Comparison of ENCODE assay signal across 18 mouse cellular contexts in the genomic region with DNA sequence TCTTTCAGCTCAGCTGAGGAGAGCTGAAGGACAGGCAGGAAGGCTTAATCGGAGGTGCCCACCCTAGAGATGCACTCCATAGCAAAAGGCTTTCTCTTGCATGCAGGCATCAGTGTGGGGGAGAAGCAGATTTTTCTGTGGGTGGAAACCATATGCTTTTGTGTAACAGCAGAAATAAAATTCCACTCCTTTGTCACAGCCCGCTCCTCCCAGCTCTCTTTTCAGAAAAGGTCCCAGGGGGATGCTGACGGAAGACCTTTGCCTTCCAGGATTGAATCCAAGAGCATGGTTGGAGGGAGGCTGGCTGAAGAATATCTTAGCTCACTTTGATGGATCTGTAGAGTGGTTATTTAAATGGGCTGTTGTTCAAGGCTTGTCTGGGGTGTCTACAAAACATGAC.
A peak's percentile ranks its signal among the peaks of the same experiment; 100 is the strongest.
DNase-seq lines count a peak whose midpoint lies in the region; TF ChIP-seq lines count a peak whose summit lies in the region.
"Had no signal": no experiment of that assay in that cellular context is flagged by ENCODE, and none has a peak within 500 bp of the region (broad histone marks: within the 10 kb centered on the region; RNA-seq: fewer than 3 reads in every experiment).

No protein-coding gene starts in this region.

- TF ChIP-seq POLR2A in kidney, adult 2 months (IDR thresholded peaks at IDR 0.05; ENCODE audit: low read depth, low read length) = no peak

- no peak overlapping the region for H3K27ac ChIP-seq in kidney, adult 2 months (ENCODE audit: insufficient read depth, low read depth, low read length)
- H3K27ac ChIP-seq: forebrain, embryonic 13.5 days; heart, embryonic 15.5 days; hindbrain, postnatal 0 days; midbrain, embryonic 13.5 days had no signal

- no peaks in the 10 kb centered on the region for H3K4me1 ChIP-seq in kidney, adult 2 months (ENCODE audit: control insufficient read depth, insufficient read depth, low read length)

- no peaks in the 10 kb centered on the region for H3K27me3 ChIP-seq in kidney, adult 2 months (replicated peaks; ENCODE audit: control insufficient read depth, insufficient read depth, low read length)
- H3K27me3 ChIP-seq: forebrain, embryonic 13.5 days; heart, embryonic 15.5 days; midbrain, embryonic 13.5 days had no signal

- H3K36me3 ChIP-seq in kidney, adult 2 months (ENCODE audit: control insufficient read depth, insufficient read depth, low read length) = no peaks in the 10 kb centered on the region
- H3K36me3 ChIP-seq: heart, embryonic 15.5 days; midbrain, embryonic 13.5 days had no signal

- intact Hi-C loops in heart, postnatal 36 days (cut with DNase I) = no loop called here

- DNase-seq in heart, adult 18-20 months = peak; percentile 22 to 36
- DNase-seq in heart, postnatal 36 days = no peak
- peak; percentile 52 to 59 for DNase-seq in kidney, postnatal 4 days
- no peak for DNase-seq in kidney, adult 2 months
- peak; percentile 23 for DNase-seq in NIH3T3 (ENCODE audit: low read depth)
- peak; percentile 25 for DNase-seq in adipocyte (ENCODE audit: low spot score)
- no peak for DNase-seq in thymus, adult 18-20 months
- DNase-seq in c-Kit-positive CD71-positive TER-119-positive erythroid progenitor cells, embryonic 14.5 days (ENCODE audit: low spot score) = no peak
- DNase-seq: cerebellum, adult 8-10 months; gastrocnemius, postnatal 36 days; kidney, adult 8-10 months; lung, adult 18-20 months; lung, postnatal 4 days had no signal

- WGBS in kidney, adult 2 months = 62% methylated on average over 3 of the region's 3 CpGs

- H3K4me3 ChIP-seq in kidney, adult 2 months (ENCODE audit: insufficient read depth, low read depth, low read length) = no peak overlapping the region
- H3K4me3 ChIP-seq: forebrain, embryonic 13.5 days; heart, embryonic 15.5 days; midbrain, embryonic 13.5 days; myocyte had no signal

- no peak for TF ChIP-seq CTCF in kidney, adult 2 months (conservative IDR thresholded peaks at IDR 0.05; ENCODE audit: insufficient read depth, insufficient read length, low read depth, low read length)

Comparison
In these comparisons a context has a peak if more than half of its experiments do, and no peak if none do; other contexts are left out.
1. DNase-seq: peak in heart, adult 18-20 months (2 of 2), kidney, postnatal 4 days (2 of 2), NIH3T3 (single experiment) and adipocyte (single experiment); none in heart, postnatal 36 days (0 of 2), kidney, adult 2 months (single experiment), thymus, adult 18-20 months (0 of 2) and c-Kit-positive CD71-positive TER-119-positive erythroid progenitor cells, embryonic 14.5 days (single experiment).